Mouse (Mus musculus) midbrain, embryonic 13.5 days (tissue): ENCODE measurements around the gene Dlg2. TPM values are rescaled to one million over a fixed set of nuclear protein-coding genes. Genes with fewer than 3 reads are reported as not detected.

Source experiments
- ATAC-seq: fragments of 200-750 bp; cut with Nextera tagmentation; 2 replicates; pipeline ENCODE4 v1.8.0; 2017; ENCODE audit warnings: mild to moderate bottlenecking, moderate TSS enrichment, moderate library complexity
- H3K27ac ChIP-seq: fragments of 300-500 bp; sonication (generic); 2 replicates; pipeline ENCODE4 v1.5.1; 2015; ENCODE audit warnings: inconsistent platforms, mild to moderate bottlenecking, moderate library complexity
- H3K27me3 ChIP-seq: fragments of 300-500 bp; sonication (generic); 2 replicates; pipeline ENCODE4 v1.6.1; 2015; ENCODE audit warnings: mild to moderate bottlenecking, inconsistent platforms
- H3K36me3 ChIP-seq: fragments of 300-500 bp; sonication (generic); 2 replicates; pipeline ENCODE4 v1.6.1; 2015; ENCODE audit warnings: mild to moderate bottlenecking, inconsistent platforms
- H3K4me1 ChIP-seq: fragments of 300-500 bp; sonication (generic); replicated peaks from 2 replicates; pipeline ENCODE4 v1.6.1; 2015; ENCODE audit warnings: inconsistent platforms
- H3K4me2 ChIP-seq: fragments of 300-500 bp; sonication (generic); replicated peaks from 2 replicates; pipeline ENCODE4 v1.6.1; 2015; ENCODE audit warnings: moderate library complexity, mild to moderate bottlenecking, inconsistent platforms
- H3K4me3 ChIP-seq: fragments of 300-500 bp; sonication (generic); replicated peaks from 2 replicates; pipeline ENCODE4 v1.5.1; 2015; ENCODE audit warnings: mild to moderate bottlenecking, inconsistent platforms
- H3K9ac ChIP-seq: fragments of 300-500 bp; sonication (generic); replicated peaks from 2 replicates; pipeline ENCODE4 v1.6.1; 2015; ENCODE audit warnings: mild to moderate bottlenecking, inconsistent platforms
- H3K9me3 ChIP-seq: fragments of 300-500 bp; sonication (generic); 2 replicates; pipeline ENCODE4 v1.6.1; 2016; ENCODE audit warnings: mild to moderate bottlenecking, inconsistent platforms
- WGBS: fragments of 180-500 bp; shearing (Covaris S2); methylation state at CpG from one replicate; pipeline ENCODE4 v1.1.7; 2015; 5-methylcytosine and 5-hydroxymethylcytosine counted together
- polyA plus RNA-seq: library from polyadenylated mRNA; unstranded; fragments of >200 nt; fragmentation: Nextera tagmentation; extraction: Ambion mirVana; gene quantifications from 2 replicates; pipeline ENCODE4 v1.2.1, GENCODE M21; 2015

Gene Dlg2
- polyA plus RNA-seq, 1 experiment from 2014 or later, result 13.0 TPM

GRCm38 (mm10) chr7:92220619-92221018 is 1744.1 kb downstream of the Dlg2 start:
- Histone ChIP-seq H3K9me3 (no peaks in the 10 kb centered on the region), H3K4me3 (no peak overlapping the region), H3K4me1 (no peaks in the 10 kb centered on the region), H3K4me2 (no peak overlapping the region), H3K27me3 (no peaks in the 10 kb centered on the region), H3K27ac (no peak overlapping the region), H3K9ac (no peak overlapping the region), H3K36me3 (no peaks in the 10 kb centered on the region)
- ATAC-seq, result no peak

GRCm38 (mm10) chr7:92234476-92235202 is 1758.2 kb downstream of the Dlg2 start:
- WGBS, result 38% methylated on average over 11 of the region's 11 CpGs
- no peaks in the 10 kb centered on the region for H3K36me3 ChIP-seq
- peak overlapping the region; percentile 57 for H3K4me2 ChIP-seq
- H3K9ac ChIP-seq, result peak overlapping the region; percentile 57; the same call in 1 of the 2 replicates
- no peaks in the 10 kb centered on the region for H3K9me3 ChIP-seq
- peak overlapping the region; percentile 47 for H3K4me3 ChIP-seq
- peak overlapping the region; percentile 25; the same call in 1 of the 2 replicates for H3K27ac ChIP-seq
- peak; percentile 90 for ATAC-seq
- H3K4me1 ChIP-seq, result peaks cover 26% of the 10 kb centered on the region
- no peaks in the 10 kb centered on the region for H3K27me3 ChIP-seq

GRCm38 (mm10) chr7:92235541-92236031 is 1759.1 kb downstream of the Dlg2 start:
- peak overlapping the region; percentile 57 for H3K4me2 ChIP-seq
- no peaks in the 10 kb centered on the region for H3K36me3 ChIP-seq
- 6% methylated on average over 12 of the region's 12 CpGs for WGBS
- peak; percentile 88 for ATAC-seq
- peaks cover 26% of the 10 kb centered on the region for H3K4me1 ChIP-seq
- peak overlapping the region; percentile 57; the same call in 1 of the 2 replicates for H3K27ac ChIP-seq
- no peaks in the 10 kb centered on the region for H3K9me3 ChIP-seq
- H3K9ac ChIP-seq, result peak overlapping the region; percentile 57; the same call in 1 of the 2 replicates
- no peaks in the 10 kb centered on the region for H3K27me3 ChIP-seq
- H3K4me3 ChIP-seq, result peak overlapping the region; percentile 47

- no peak overlapping the region for H3K27ac ChIP-seq
- 90% methylated on average over 2 of the region's 2 CpGs for WGBS
- H3K4me3 ChIP-seq, result no peak overlapping the region
- H3K27me3 ChIP-seq, result no peaks in the 10 kb centered on the region
- H3K4me2 ChIP-seq, result no peak overlapping the region
- H3K9ac ChIP-seq, result no peak overlapping the region
- H3K36me3 ChIP-seq, result no peaks in the 10 kb centered on the region
- H3K9me3 ChIP-seq, result no peaks in the 10 kb centered on the region
- ATAC-seq, result no peak
- peaks cover 15% of the 10 kb centered on the region for H3K4me1 ChIP-seq
Measured at GRCm38 (mm10) chr7:92240908-92241307, 1764.4 kb downstream of the Dlg2 start.

- H3K27ac ChIP-seq, result no peak overlapping the region
- no peaks in the 10 kb centered on the region for H3K36me3 ChIP-seq
Measured at GRCm38 (mm10) chr7:92247594-92247993, 1771.1 kb downstream of the Dlg2 start.

GRCm38 (mm10) chr7:92248619-92249018 is 1772.1 kb downstream of the Dlg2 start:
- no peaks in the 10 kb centered on the region for H3K36me3 ChIP-seq
- H3K4me2 ChIP-seq, result no peak overlapping the region
- H3K9me3 ChIP-seq, result no peaks in the 10 kb centered on the region
- H3K9ac ChIP-seq, result no peak overlapping the region
- no peak for ATAC-seq
- H3K4me3 ChIP-seq, result no peak overlapping the region
- no peaks in the 10 kb centered on the region for H3K4me1 ChIP-seq
- WGBS, result 78% methylated on average over 5 of the region's 5 CpGs
- no peaks in the 10 kb centered on the region for H3K27me3 ChIP-seq
- no peak overlapping the region for H3K27ac ChIP-seq

More at GRCm38 (mm10) chr7:92247594-92247993, 1771.1 kb downstream of the Dlg2 start:
- Histone ChIP-seq H3K27me3 (no peaks in the 10 kb centered on the region), H3K9ac (no peak overlapping the region), H3K4me3 (no peak overlapping the region), H3K4me1 (no peaks in the 10 kb centered on the region), H3K4me2 (no peak overlapping the region), H3K9me3 (no peaks in the 10 kb centered on the region)
- WGBS, result 96% methylated on average over 3 of the region's 3 CpGs
- no peak for ATAC-seq

GRCm38 (mm10) chr7:92258148-92258547 is 1781.7 kb downstream of the Dlg2 start:
- Histone ChIP-seq H3K9me3 (no peaks in the 10 kb centered on the region), H3K4me1 (no peaks in the 10 kb centered on the region), H3K36me3 (no peaks in the 10 kb centered on the region), H3K9ac (no peak overlapping the region), H3K4me3 (no peak overlapping the region), H3K27me3 (no peaks in the 10 kb centered on the region), H3K27ac (no peak overlapping the region), H3K4me2 (no peak overlapping the region)
- ATAC-seq, result no peak
- WGBS, result 88% methylated on average over 4 of the region's 4 CpGs

GRCm38 (mm10) chr7:92258701-92259100 is 1782.2 kb downstream of the Dlg2 start:
- 78% methylated on average over 3 of the region's 3 CpGs for WGBS
- H3K4me2 ChIP-seq, result no peak overlapping the region
- ATAC-seq, result no peak
- no peak overlapping the region for H3K9ac ChIP-seq
- no peak overlapping the region for H3K4me3 ChIP-seq
- H3K9me3 ChIP-seq, result no peaks in the 10 kb centered on the region
- H3K4me1 ChIP-seq, result no peaks in the 10 kb centered on the region
- H3K27me3 ChIP-seq, result no peaks in the 10 kb centered on the region
- H3K27ac ChIP-seq, result no peak overlapping the region
- H3K36me3 ChIP-seq, result no peaks in the 10 kb centered on the region

- Histone ChIP-seq H3K9ac (no peak overlapping the region), H3K27ac (no peak overlapping the region), H3K27me3 (no peaks in the 10 kb centered on the region), H3K9me3 (no peaks in the 10 kb centered on the region), H3K4me2 (no peak overlapping the region), H3K36me3 (no peaks in the 10 kb centered on the region), H3K4me3 (no peak overlapping the region), H3K4me1 (no peaks in the 10 kb centered on the region)
- WGBS, result 73% methylated on average over 3 of the region's 3 CpGs
- ATAC-seq, result peak; percentile 60; the same call in 1 of the 2 replicates
Measured at GRCm38 (mm10) chr7:92264325-92264724, 1787.9 kb downstream of the Dlg2 start.

GRCm38 (mm10) chr7:92264964-92265363 is 1788.5 kb downstream of the Dlg2 start:
- no peak overlapping the region for H3K9ac ChIP-seq
- H3K27me3 ChIP-seq, result no peaks in the 10 kb centered on the region
- H3K9me3 ChIP-seq, result no peaks in the 10 kb centered on the region
- H3K27ac ChIP-seq, result no peak overlapping the region
- no peak overlapping the region for H3K4me2 ChIP-seq
- no peak for ATAC-seq
- H3K36me3 ChIP-seq, result no peaks in the 10 kb centered on the region
- H3K4me1 ChIP-seq, result no peaks in the 10 kb centered on the region
- no peak overlapping the region for H3K4me3 ChIP-seq

- no peaks in the 10 kb centered on the region for H3K4me1 ChIP-seq
- H3K27ac ChIP-seq, result no peak overlapping the region
- no peaks in the 10 kb centered on the region for H3K36me3 ChIP-seq
- no peak for ATAC-seq
- no peak overlapping the region for H3K4me3 ChIP-seq
- H3K9me3 ChIP-seq, result no peaks in the 10 kb centered on the region
- WGBS, result 80% methylated on average over 4 of the region's 4 CpGs
- no peaks in the 10 kb centered on the region for H3K27me3 ChIP-seq
- no peak overlapping the region for H3K9ac ChIP-seq
- no peak overlapping the region for H3K4me2 ChIP-seq
Measured at GRCm38 (mm10) chr7:92275353-92275752, 1798.9 kb downstream of the Dlg2 start.

- Histone ChIP-seq H3K9me3 (no peaks in the 10 kb centered on the region), H3K9ac (no peak overlapping the region), H3K27me3 (no peaks in the 10 kb centered on the region), H3K27ac (no peak overlapping the region), H3K4me3 (no peak overlapping the region), H3K36me3 (no peaks in the 10 kb centered on the region), H3K4me1 (peaks cover 7% of the 10 kb centered on the region; the same call in 1 of the 2 replicates), H3K4me2 (no peak overlapping the region)
- ATAC-seq, result no peak
- WGBS, result 63% methylated on average over 4 of the region's 4 CpGs
Measured at GRCm38 (mm10) chr7:92277629-92278028, 1801.2 kb downstream of the Dlg2 start.
